Mouse (Mus musculus) liver, embryonic 15.5 days (tissue): ENCODE data around the gene Pdcd6ip. TPM values are rescaled to one million over a fixed set of nuclear protein-coding genes. Genes with fewer than 3 reads are reported as not detected.

Experiments
- ATAC-seq: fragments of 200-750 bp; cut with Nextera tagmentation; 2 replicates; pipeline ENCODE4 v1.8.0; 2017; ENCODE audit warnings: moderate number of reproducible peaks, mild to moderate bottlenecking, moderate library complexity; ENCODE audit not compliant: insufficient read depth
- H3K27ac ChIP-seq: fragments of 300-500 bp; sonication (generic); replicated peaks from 2 replicates; pipeline ENCODE4 v1.5.1; 2015; ENCODE audit warnings: mild to moderate bottlenecking, inconsistent platforms
- H3K27me3 ChIP-seq: fragments of 300-500 bp; sonication (generic); 2 replicates; pipeline ENCODE4 v1.6.1; 2015; ENCODE audit warnings: mild to moderate bottlenecking, inconsistent platforms
- H3K36me3 ChIP-seq: fragments of 300-500 bp; sonication (generic); replicated peaks from 2 replicates; pipeline ENCODE4 v1.6.1; 2015; ENCODE audit warnings: moderate library complexity, mild to moderate bottlenecking, inconsistent platforms
- H3K4me1 ChIP-seq: fragments of 300-500 bp; sonication (generic); replicated peaks from 2 replicates; pipeline ENCODE4 v1.6.1; 2015; ENCODE audit warnings: inconsistent platforms
- H3K4me2 ChIP-seq: fragments of 300-500 bp; sonication (generic); 2 replicates; pipeline ENCODE4 v1.6.1; 2015; ENCODE audit warnings: moderate library complexity, mild to moderate bottlenecking, inconsistent platforms
- H3K4me3 ChIP-seq: fragments of 300-500 bp; sonication (generic); replicated peaks from 2 replicates; pipeline ENCODE4 v1.5.1; 2015; ENCODE audit warnings: mild to moderate bottlenecking, inconsistent platforms
- H3K9ac ChIP-seq: fragments of 300-500 bp; sonication (generic); 2 replicates; pipeline ENCODE4 v1.6.1; 2015; ENCODE audit warnings: moderate library complexity, mild to moderate bottlenecking, inconsistent platforms
- H3K9me3 ChIP-seq: fragments of 300-500 bp; sonication (generic); replicated peaks from 2 replicates; pipeline ENCODE4 v1.6.1; 2016; ENCODE audit warnings: inconsistent platforms
- WGBS: fragments of 180-500 bp; shearing (Covaris S2); methylation state at CpG from one replicate; pipeline ENCODE4 v1.1.7; 2015; ENCODE audit warnings: mixed read lengths; ENCODE audit not compliant: insufficient replicate concordance; 5-methylcytosine and 5-hydroxymethylcytosine counted together
- polyA plus RNA-seq: library from polyadenylated mRNA; unstranded; fragments of >200 nt; fragmentation: Nextera tagmentation; extraction: Ambion mirVana; gene quantifications from 2 replicates; pipeline ENCODE4 v1.2.1, GENCODE M21; 2015

Gene Pdcd6ip
- 37.4 and 39.5 TPM in 2 replicates for polyA plus RNA-seq

DNA sequence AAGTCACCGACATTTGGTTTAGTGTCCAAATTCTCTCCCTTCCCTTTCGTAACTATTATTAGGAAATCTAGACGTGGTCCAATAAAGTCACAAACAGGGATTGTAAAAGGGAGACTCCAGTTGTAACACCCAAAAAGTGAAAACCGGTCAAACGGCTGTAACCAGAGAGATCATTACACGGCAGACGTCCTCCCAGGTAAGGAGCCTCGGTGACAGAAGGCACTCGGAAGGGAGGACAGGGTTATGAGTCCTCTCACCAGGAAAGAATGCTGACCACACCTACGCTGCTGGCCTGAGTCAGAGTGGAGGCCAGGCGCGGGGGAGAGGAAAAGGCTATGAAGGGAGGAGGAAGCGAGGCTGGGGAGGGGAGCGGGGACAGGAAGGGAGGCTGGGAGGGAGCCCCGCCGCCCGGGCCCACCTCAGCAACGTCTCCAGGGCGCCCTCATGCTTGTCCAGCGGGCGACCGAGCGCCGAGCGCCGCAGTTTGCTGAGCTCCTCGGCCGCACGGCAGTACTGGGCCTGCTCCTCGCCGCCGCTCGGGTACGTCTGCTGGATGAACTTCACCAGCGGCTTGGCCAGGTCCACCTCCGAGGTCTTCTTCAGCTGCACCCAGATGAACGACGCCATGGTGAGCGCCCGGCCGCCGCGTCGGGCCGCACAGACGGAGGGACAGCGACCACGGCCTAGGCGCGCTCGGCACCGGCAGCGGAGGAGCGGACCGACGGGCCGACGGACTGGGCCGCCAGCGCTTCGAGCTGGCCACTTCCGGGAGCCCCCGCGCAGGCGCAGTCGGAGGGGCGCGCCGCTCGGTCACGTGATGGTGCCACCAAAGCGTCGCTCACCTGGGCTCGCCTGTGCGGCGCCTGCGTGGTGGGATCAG is at the start of gene Pdcd6ip:
TSS of gene Pdcd6ip (minus strand) at position 779 of the 880 bp plus-strand sequence.
- peak; percentile 88 for ATAC-seq
- 0 out of 2 replicates have a peak, but pooled peaks cover 5% of the 10 kb centered on the region for H3K27me3 ChIP-seq
- under 1% methylated on average over 77 of the region's 77 CpGs for WGBS

DNA sequence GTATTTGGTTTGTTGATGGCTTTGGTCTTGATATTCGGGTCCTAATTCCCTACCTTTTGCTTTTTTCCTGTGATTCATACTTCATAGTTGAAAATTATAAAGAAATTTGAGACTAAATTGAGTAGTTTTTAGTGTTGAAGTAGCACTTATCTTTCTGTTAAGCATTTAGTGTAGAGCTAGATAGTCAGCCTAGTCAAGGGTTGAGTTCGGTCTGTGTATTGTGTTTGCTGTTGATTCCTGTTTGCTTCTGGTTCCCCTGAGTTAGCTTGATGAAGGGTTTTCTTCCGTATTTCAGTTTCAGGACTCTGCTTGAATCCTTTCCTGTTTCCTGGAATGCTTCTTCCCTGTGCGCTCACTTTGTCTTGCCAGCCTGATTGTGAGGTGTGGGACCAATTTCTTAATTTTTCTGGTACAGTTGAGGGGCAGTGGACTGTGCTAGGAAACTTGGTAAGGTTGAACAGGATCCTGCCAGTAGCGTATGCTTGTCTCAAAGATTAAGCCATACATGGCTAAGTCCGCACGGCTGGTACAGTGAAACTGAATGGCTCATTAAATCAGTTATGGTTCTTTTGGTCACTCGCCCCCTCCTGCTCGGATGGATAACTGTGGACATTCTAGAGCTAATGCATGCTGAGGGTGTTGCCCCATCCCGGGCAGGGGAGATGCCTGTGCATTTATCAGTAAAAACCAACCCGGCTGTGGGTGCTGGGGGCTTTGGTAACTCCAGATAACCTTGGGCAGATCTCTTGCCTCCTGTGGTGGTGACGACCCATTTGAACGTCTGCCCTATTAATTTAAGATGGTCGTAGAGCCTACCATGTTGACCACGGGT is 48.0 kb upstream of the Pdcd6ip start:
- WGBS: 30% methylated on average over 15 of the region's 15 CpGs
- H3K4me3 ChIP-seq: peak overlapping the region; percentile 14

More for the DNA sequence above, at the start of gene Pdcd6ip:
- Histone ChIP-seq H3K4me1 (peaks cover 42% of the 10 kb centered on the region), H3K4me3 (peak within 1 kb of the TSS; percentile 87), H3K36me3 (0 out of 2 replicates have a peak, but pooled peaks cover 5% of the 10 kb centered on the region), H3K9me3 (no peaks in the 10 kb centered on the region), H3K4me2 (peak within 1 kb of the TSS; percentile 74), H3K9ac (peak within 1 kb of the TSS; percentile 91), H3K27ac (peak within 1 kb of the TSS; percentile 82)

DNA sequence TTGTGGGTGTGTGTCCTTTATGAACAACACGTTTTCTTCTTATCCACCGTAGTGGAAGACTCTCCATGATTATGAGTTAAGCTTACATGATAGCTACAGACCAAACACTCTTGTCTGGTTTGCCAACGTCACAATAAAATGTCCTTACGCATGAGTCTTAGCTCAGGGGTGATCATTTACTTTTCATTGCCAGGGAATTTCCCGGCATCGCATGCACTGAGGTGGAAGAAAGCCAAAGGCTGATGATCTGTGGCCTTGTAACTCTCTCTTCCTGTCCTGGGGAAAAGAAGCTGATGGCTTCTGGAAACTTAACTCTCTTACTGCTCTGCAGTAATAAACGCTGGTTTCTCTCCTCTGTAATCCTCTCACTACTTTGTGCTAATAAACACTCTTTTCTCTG is 41.3 kb upstream of the Pdcd6ip start:
- H3K36me3 ChIP-seq: 0 out of 2 replicates have a peak, but pooled peaks cover 3% of the 10 kb centered on the region
- H3K9me3 ChIP-seq: no peaks in the 10 kb centered on the region
- no peaks in the 10 kb centered on the region for H3K27me3 ChIP-seq
- H3K9ac ChIP-seq: no peak overlapping the region
- no peak overlapping the region for H3K27ac ChIP-seq
- H3K4me3 ChIP-seq: no peak overlapping the region
- no peak for ATAC-seq
- H3K4me2 ChIP-seq: no peak overlapping the region
- peaks cover 23% of the 10 kb centered on the region for H3K4me1 ChIP-seq
- 69% methylated on average over 7 of the region's 7 CpGs for WGBS

More for the DNA sequence above, 48.0 kb upstream of the Pdcd6ip start:
- peaks cover 14% of the 10 kb centered on the region for H3K36me3 ChIP-seq
- peaks cover 52% of the 10 kb centered on the region for H3K4me1 ChIP-seq
- peak; percentile 93 for ATAC-seq
- H3K9ac ChIP-seq: peak overlapping the region; percentile 12; the same call in 1 of the 2 replicates
- H3K27ac ChIP-seq: peak overlapping the region; percentile 81
- no peaks in the 10 kb centered on the region for H3K27me3 ChIP-seq
- 0 out of 2 replicates have a peak, but pooled peaks cover 5% of the 10 kb centered on the region for H3K9me3 ChIP-seq
- peak overlapping the region; percentile 62 for H3K4me2 ChIP-seq

DNA sequence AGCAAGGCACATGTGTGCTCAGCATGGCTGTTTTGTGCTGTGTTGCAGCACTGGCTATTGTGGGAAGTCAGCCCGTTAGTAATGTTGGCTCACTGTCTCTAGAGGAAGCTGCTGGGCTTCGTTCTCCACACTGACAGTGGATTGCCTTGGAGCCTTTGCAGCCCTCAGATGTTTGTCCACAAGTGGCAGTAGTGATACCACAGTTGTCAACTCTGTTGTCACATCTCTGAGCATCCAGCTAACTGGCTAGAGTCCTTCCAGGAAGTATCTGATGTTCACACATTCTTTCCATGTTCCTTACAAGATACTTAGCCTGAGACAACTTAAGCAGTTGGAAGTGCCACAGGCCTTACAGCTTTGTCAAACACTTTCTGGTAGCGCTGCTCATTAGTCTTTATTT is 35.2 kb upstream of the Pdcd6ip start:
- Histone ChIP-seq H3K36me3 (no peaks in the 10 kb centered on the region), H3K4me3 (peak overlapping the region; percentile 98; the same call in 1 of the 2 replicates), H3K27me3 (no peaks in the 10 kb centered on the region), H3K9me3 (no peaks in the 10 kb centered on the region), H3K27ac (0 out of 2 replicates have a peak overlapping the region, but pooled peaks have one; percentile 19), H3K9ac (no peak overlapping the region), H3K4me2 (peak overlapping the region; percentile 77), H3K4me1 (peaks cover 42% of the 10 kb centered on the region)
- ATAC-seq: no peak
- WGBS: 45% methylated on average over 3 of the region's 3 CpGs

DNA sequence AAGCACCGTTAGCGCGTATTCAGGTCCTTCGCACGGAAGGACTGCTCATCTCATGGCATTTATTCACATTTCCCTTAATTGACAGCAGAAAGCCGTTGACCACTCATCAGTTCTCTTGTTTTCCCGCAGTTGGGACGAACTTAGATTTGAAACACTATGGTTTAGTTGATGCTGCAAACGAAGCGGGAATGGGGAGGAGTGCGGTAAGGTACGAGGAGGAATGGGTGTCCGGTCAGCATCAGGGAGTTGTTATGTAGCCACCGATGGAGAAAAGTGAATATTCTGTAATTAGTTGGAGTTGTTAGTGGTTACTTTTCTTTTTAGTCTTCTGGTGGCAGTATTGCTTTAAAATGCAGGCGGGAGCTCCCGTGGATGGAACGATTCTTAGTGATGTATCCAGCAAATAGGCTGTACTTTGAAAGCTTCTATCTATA is 34.3 kb upstream of the Pdcd6ip start:
- Histone ChIP-seq H3K27ac (peak overlapping the region; percentile 86), H3K36me3 (no peaks in the 10 kb centered on the region)
- 4% methylated on average over 17 of the region's 17 CpGs for WGBS

DNA sequence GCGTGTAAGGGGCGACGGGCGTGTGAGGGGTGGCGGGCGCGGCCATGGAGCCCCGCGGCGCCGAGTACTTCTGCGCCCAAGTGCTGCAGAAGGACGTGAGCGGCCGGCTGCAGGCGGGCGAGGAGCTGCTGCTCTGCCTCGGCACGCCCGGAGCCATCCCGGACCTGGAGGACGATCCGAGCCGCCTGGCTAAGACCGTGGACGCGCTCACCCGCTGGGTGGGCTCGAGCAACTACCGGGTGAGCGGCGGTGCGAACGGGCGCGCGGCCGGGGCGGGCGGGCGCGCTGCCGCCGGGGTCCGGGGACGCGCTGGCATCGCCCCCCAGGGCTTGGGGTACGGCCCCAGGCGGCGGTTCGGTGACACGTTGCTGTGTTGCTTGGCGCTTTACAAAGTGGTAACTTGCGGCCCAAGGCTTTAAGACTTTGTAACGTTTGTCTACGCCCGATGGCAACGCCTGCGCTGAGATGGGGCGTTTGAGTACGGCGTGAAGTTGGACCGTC is 33.6 kb upstream of the Pdcd6ip start:
- Histone ChIP-seq H3K4me1 (peaks cover 42% of the 10 kb centered on the region), H3K27me3 (no peaks in the 10 kb centered on the region), H3K4me3 (peak overlapping the region; percentile 98), H3K27ac (peak overlapping the region; percentile 86), H3K9me3 (no peaks in the 10 kb centered on the region), H3K36me3 (no peaks in the 10 kb centered on the region), H3K9ac (peak overlapping the region; percentile 92), H3K4me2 (peak overlapping the region; percentile 77)
- ATAC-seq: peak; percentile 66
- WGBS: under 1% methylated on average over 63 of the region's 64 CpGs

More for the DNA sequence above, 34.3 kb upstream of the Pdcd6ip start:
- peak overlapping the region; percentile 98 for H3K4me3 ChIP-seq
- ATAC-seq: no peak
- H3K4me1 ChIP-seq: peaks cover 42% of the 10 kb centered on the region
- H3K9me3 ChIP-seq: no peaks in the 10 kb centered on the region
- H3K9ac ChIP-seq: peak overlapping the region; percentile 92
- H3K27me3 ChIP-seq: no peaks in the 10 kb centered on the region
- peak overlapping the region; percentile 77 for H3K4me2 ChIP-seq

DNA sequence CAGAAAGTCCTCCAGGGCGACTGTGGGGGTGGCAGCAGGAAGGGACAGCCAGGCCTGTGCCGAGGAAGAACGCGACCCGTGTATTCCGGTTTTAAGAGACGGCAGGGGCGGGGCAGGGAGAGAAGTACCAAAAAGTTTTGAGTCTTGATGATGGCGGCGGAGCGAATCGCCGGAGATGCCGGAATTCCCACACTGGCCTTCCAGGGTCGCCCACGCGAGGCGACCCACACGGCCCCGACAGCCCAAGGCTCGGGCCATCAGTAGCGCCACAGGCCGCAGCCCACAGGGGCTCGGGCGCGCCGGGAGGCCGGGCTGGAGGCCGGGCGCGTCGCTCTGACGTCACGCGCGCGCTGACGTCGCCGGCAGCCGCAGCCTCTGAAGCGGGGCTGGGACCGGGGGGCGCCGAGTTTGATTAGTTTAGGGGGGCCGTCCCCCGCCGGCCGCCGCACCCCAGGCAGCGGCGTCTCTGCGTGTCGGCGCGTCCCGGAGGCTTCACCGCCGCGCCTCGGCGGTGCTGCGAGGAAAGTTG is 33.1 kb upstream of the Pdcd6ip start, which contains the start of gene Clasp2:
TSS of gene Clasp2 (plus strand) at position 366 of the 529 bp plus-strand sequence.
- peak within 1 kb of the TSS; percentile 77 for H3K4me2 ChIP-seq
- no peaks in the 10 kb centered on the region for H3K9me3 ChIP-seq
- under 1% methylated on average over 63 of the region's 63 CpGs for WGBS
- peak; percentile 93 for ATAC-seq
- no peaks in the 10 kb centered on the region for H3K27me3 ChIP-seq
- peak within 1 kb of the TSS; percentile 92 for H3K9ac ChIP-seq
- H3K27ac ChIP-seq: peak within 1 kb of the TSS; percentile 86
- H3K4me1 ChIP-seq: peaks cover 42% of the 10 kb centered on the region
- H3K36me3 ChIP-seq: no peaks in the 10 kb centered on the region
- H3K4me3 ChIP-seq: peak within 1 kb of the TSS; percentile 98

DNA sequence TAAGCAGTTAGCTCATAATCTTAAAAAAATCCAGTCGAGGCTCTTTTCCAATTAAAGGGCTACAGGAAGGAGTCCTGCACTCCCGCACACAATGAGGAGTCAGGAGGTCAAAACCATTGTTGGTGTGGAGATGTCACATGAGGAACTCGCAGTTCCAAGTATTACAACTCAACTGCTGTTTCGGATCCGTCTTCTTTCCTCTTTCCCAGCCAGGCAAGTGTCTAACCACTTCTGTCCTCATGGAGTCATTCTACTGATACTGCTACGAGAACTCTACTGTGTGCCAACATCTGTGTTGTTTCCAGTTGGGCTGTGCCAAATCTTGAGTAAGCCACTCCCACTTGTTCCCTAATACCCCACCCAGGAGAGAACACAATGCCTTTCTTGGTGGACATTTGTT is 30.9 kb upstream of the Pdcd6ip start:
- Histone ChIP-seq H3K27me3 (no peaks in the 10 kb centered on the region), H3K9me3 (no peaks in the 10 kb centered on the region), H3K9ac (no peak overlapping the region), H3K4me3 (no peak overlapping the region), H3K27ac (no peak overlapping the region), H3K4me1 (peaks cover 32% of the 10 kb centered on the region), H3K36me3 (no peaks in the 10 kb centered on the region), H3K4me2 (no peak overlapping the region)
- ATAC-seq: no peak
- 63% methylated on average over 6 of the region's 6 CpGs for WGBS

DNA sequence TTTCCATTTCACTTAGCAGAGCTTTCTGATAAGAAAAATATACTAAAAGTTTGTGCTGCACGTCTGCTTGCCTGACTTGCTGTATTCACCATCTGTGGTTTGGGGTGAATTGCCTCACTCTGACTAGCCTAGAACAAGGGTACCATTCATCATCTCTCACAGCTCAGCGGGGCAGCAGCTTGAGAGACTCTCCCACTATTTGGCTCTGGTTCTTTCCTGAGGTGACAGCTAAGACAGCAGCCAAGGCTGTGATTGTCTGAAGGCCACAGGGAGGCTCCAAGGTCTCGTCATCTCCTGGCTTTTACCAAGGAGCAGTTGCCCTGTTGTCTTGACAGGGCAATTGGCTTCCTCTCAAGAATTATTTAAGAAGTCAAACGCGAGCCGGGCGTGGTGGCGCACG is 30.0 kb upstream of the Pdcd6ip start:
- Histone ChIP-seq H3K9ac (no peak overlapping the region), H3K4me3 (no peak overlapping the region), H3K27ac (no peak overlapping the region), H3K36me3 (no peaks in the 10 kb centered on the region), H3K27me3 (no peaks in the 10 kb centered on the region), H3K4me2 (no peak overlapping the region), H3K9me3 (no peaks in the 10 kb centered on the region), H3K4me1 (peaks cover 23% of the 10 kb centered on the region)
- 65% methylated on average over 9 of the region's 9 CpGs for WGBS
- ATAC-seq: no peak

DNA sequence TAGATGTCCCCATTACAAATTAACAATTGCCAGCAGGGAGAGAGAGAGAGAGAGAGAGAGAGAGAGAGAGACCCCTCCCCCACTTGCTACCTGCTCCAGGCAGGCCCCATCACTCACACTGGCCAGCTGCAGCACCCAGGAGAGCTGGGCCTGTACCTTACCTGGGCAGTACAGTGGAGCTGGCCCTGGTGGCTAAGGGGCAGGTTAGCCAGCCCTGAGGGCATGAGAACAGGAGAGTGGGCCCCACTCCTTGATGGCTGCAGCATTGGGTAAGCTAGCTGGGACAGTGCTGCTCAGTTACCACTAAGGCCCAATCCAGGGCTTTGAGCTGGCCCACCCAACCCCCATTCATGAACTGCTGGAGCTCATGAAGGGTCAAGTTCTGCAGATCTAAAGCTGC is 27.9 kb upstream of the Pdcd6ip start:
- no peak overlapping the region for H3K4me2 ChIP-seq
- H3K27ac ChIP-seq: no peak overlapping the region
- no peak for ATAC-seq
- no peaks in the 10 kb centered on the region for H3K27me3 ChIP-seq
- peaks cover 13% of the 10 kb centered on the region for H3K4me1 ChIP-seq
- H3K9me3 ChIP-seq: no peaks in the 10 kb centered on the region
- H3K4me3 ChIP-seq: no peak overlapping the region
- no peak overlapping the region for H3K9ac ChIP-seq
- no peaks in the 10 kb centered on the region for H3K36me3 ChIP-seq
